Mouse (Mus musculus) urinary bladder, adult 18-20 months (tissue): Measurements from ENCODE around the gene Dnajc2.

Source experiments
- DNase-seq, 2 experiments: peaks; one replicate each; pipeline ENCODE4 v3.0.0; 2022; ENCODE audit warnings: low spot score in 2 of 2, mixed read lengths in 2 of 2

Dnajc2 gene

GRCm38 (mm10) chr5:21785053-21785452 is at the start of gene Dnajc2, which contains the start of gene Psmc2:
Gene Dnajc2, minus strand, starts transcription at chr5:21785251.
Gene Psmc2, plus strand, starts transcription at chr5:21785283.
- peak; percentile 80 to 85 for DNase-seq

DNA sequence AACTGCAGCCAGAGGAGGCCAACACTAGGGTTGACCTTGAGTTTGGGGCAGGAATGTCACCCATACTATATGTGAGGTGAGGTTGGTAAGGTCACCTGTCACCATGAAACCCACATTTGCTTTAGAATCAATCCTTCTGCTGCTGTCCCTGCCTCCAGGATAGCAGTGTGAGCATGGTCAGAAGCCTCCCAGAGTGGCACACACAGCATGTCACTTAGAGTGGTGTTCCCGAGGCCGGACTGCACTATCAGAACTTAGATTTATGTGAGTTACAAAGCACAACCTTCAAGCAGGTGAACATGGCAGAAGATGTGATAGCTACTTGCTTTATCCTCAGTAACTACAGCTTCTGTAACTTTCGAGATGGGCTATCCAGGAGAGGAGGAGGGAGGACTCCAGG is 46.7 kb upstream of the Dnajc2 start:
- DNase-seq, result no peak

DNA sequence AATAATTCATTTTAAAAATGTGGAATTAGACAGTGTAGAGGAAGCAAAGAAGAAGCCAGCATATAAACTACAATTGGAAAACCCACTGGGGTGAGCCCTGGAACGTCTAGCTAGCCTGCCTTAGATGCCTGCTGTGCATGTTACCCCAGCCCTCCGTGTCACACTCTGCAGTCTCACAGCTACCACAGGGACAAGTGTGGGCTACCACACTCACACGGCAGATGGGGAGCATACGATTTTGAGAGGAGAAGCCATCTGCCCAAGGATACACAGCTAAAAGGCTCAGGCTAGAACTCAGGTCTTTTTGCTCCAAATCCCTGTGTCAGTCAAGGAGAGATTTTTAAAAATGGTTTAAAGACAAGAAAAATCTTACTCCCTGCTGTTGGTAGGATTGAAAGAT is 43.8 kb upstream of the Dnajc2 start:
- DNase-seq, result no peak

DNA sequence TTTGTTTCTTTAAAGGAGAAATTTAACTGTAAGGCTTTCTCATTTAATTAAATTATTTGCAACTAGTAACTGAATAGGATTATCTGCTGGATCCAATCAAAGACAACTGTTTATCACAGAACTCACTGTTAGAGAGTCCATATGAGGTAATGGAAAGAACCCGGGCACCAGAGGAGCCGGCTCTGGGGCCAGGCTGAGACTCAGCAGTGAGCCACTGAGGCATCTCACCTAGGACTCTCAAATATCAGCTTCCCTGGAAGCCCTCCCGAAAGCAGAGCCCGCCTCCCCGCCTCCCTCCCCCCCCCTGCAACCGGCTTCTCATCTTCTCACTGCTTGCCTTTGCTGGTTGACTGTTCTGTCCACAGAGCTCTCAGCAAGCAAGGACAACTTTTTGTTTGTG is 42.6 kb upstream of the Dnajc2 start:
- no peak for DNase-seq

GRCm38 (mm10) chr5:21826370-21826769 is 41.3 kb upstream of the Dnajc2 start:
- no peak for DNase-seq

- DNase-seq, result no peak
Measured at GRCm38 (mm10) chr5:21813994-21814393, 28.9 kb upstream of the Dnajc2 start.

- no peak for DNase-seq
Measured at GRCm38 (mm10) chr5:21810924-21811323, 25.9 kb upstream of the Dnajc2 start.

GRCm38 (mm10) chr5:21804837-21805236 is 19.8 kb upstream of the Dnajc2 start:
- DNase-seq, result no peak

GRCm38 (mm10) chr5:21803691-21804188 is 18.7 kb upstream of the Dnajc2 start:
- no peak for DNase-seq

DNA sequence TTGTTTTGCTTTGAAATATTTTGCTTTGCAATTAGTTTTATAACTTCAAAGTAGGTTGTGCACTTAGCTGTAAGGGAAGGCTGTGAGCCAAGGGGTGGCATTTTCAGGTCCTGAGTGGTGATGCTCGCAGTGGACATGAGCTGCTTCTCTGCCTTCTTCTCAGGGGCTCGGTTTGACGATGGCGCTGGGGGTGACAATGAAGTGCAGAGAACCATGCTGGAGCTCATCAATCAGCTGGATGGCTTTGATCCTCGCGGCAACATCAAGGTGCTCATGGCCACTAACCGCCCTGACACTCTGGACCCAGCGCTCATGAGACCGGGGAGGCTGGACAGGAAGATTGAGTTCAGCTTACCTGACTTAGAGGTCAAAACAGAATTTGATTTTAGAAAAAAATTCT is 17.9 kb upstream of the Dnajc2 start:
- no peak for DNase-seq

DNA sequence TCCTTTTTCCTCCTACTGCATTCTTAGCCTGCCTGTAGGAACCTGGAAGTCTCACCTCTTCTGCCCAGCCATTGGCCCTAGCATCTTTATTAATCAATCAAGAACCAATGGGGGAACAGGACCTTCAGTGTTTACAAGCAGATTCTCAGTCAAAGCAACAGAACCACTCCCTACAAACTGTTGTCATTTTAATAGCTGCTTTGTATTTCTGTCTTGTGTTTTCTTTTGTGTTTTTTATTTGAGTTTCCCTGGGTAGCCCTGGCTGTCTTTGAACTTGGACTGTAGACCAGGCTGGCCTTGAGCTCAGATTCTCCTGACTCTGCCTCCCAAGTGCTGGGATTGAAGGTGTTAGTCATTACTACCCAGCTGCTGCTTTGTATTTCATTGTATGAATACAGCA is 7.1 kb upstream of the Dnajc2 start:
- no peak for DNase-seq

- no peak for DNase-seq
Measured at GRCm38 (mm10) chr5:21789061-21789460, 4.0 kb upstream of the Dnajc2 start.

DNA sequence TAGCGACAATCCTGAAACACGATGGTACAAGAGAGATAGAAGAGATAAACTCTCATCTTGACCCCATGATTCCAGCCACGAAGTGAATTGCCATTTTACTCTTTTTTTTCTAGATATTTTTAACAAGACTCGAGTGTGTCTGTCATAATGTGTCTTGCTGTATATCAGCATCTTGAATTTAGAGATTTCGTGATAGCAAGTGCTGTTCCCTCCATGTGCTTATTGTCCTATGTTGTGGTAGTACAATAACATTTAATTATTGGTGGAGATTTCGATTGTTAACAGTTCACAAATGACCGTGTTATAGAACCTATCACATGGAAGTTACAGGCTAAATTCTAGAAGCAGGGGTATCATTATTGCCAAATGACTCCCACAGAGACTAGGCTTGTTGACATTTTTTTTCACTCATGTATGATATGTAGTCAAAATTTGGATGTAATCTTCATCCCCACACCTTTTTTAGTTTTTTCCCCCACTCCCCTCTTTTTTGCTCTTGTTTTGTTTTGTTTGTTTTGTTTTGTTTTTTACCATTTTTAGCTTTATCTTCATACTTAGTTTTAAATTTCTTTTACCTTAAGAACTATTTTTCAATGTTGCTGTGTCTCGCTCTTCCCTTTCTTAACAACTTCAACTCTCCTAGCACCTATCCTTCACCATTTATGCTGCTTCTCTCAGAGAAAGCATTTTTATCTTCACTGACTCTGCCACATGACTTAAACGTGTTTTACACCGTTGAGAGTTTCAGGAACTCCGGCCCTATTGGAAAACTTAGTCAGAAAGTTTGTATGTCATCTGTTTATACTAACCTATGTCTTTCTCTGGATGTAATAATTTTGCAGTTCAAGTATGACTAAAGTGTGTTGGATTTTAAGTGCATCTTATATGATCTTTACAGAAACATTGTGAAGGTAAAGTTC is 2.4 kb upstream of the Dnajc2 start:
- no peak for DNase-seq

GRCm38 (mm10) chr5:21786258-21787185 is 1.5 kb upstream of the Dnajc2 start:
- DNase-seq, result peak; percentile 88 to 96

DNA sequence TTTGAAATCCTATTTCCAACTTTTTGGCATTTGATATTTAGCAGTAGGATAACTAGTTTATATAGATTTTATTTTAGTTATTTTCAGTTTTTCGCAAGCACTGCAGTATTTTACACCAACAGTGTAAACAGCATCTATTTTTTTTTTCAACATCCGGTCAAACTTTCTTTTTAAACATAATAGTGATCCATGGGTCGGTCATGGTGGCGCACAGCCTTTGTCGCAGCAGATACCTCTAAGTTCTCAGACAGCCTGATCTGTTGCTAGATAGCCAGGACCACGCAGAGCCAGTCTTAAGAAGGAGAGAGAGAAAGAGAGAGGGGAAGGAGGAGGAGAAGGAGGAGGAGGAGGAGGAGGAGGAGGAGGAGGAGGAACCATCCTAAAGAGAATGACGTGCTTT is 725 bp upstream of the Dnajc2 start:
- DNase-seq, result no peak

- no peak for DNase-seq
Measured at GRCm38 (mm10) chr5:21784161-21785052, 644 bp downstream of the Dnajc2 start.

DNA sequence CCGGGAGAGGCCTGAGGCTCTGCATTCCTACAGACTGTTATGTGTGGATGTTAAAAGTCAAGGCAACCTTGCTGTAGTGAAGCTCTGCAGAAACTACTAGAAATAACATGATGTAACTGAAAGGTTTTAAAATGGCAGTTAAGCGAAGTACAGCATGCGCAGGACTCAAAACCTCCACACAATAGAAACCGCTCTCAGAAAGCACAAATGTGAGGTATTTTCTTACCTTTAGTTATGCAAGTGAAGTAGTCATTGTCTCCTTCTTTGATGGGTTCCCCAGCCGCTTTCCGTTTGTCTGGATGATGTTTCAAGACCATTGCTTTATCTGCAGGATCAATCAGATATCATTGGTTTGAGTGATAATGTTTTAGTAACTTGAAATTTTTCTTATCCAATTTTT is 8.6 kb downstream of the Dnajc2 start:
- no peak for DNase-seq

DNA sequence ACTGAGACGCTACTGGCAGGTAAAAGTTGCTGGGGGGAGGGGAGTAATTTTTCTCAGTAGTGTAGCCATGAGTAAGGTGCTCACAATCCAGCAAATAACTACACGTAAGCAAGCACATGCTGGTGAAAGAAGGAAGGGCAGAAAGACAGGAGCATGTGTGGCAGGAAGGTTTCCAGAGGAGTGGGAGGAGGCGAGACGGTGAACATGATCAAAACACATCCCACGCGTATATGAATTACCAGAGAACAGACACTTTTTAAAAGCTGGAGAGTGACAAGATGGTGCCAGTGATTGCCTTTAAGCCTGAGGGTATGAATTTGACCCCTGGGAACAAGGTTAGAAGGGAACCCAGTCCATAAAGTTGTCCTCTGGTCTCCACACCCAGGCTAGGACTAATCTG is 15.2 kb downstream of the Dnajc2 start:
- DNase-seq, result no peak

DNA sequence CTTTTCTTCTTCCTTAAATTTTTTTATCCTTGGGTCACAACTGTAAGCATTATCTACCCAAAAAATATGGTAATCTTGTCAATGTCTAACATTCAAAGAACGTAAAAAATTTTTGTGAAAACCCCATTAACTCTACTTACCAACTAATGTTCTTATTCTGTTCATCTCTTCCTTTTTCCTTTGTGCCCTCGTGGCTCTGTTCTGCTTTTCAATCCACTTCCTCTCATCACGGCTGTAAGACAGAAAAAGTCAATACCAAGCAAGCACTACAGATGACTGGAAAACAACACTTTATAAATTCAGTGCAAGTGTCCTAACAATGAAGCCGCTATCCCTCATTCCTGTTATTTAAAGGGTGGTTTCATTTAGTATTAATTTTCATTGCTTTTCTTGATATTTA is 16.5 kb downstream of the Dnajc2 start:
- no peak for DNase-seq

- DNase-seq, result no peak
Measured at GRCm38 (mm10) chr5:21745966-21746365, 39.1 kb downstream of the Dnajc2 start.

GRCm38 (mm10) chr5:21744651-21745050 is 40.4 kb downstream of the Dnajc2 start:
- no peak for DNase-seq
